Mouse (Mus musculus): Measurements from ENCODE around the gene Usp5. TPM values are rescaled to one million over a fixed set of nuclear protein-coding genes. Genes with fewer than 3 reads are reported as not detected.
"Not testable (repeated sequence)": the region's sequence is repeated elsewhere in the genome, so short reads cannot be mapped to it uniquely, and the experiment has no call there.

The Usp5 gene
- polyA plus RNA-seq, 1 experiment = 162 TPM

DNA sequence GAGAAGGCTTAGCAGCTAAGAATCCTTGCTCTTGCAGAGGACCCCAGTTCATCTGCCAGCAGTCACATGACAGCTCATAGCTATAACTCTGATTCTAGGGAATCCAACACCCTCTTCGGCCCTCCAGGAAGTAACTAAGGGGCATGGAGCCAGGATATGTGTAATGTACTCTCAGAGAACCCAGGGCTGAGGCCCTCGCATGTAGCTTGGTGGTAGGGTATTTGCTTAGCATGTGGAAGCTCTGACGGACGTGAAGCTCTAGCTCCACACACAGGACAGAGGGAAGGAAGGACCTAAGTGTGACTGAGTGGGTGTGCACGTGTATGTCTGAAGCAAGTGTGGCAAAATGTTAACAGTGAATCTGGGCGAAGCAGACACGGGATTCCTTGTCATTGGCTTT, 7.1 kb upstream of the Usp5 start:
- DNase-seq (ENCODE audit: low read depth) = no peak
- no peak for TF ChIP-seq CTCF (IDR thresholded peaks at IDR 0.05; ENCODE audit: borderline replicate concordance, extremely low read depth, insufficient read depth, insufficient read length)
- TF ChIP-seq POLR2A (IDR thresholded peaks at IDR 0.05; ENCODE audit: borderline replicate concordance, extremely low read depth, insufficient read depth, insufficient read length, poor library complexity, severe bottlenecking) = no peak

DNA sequence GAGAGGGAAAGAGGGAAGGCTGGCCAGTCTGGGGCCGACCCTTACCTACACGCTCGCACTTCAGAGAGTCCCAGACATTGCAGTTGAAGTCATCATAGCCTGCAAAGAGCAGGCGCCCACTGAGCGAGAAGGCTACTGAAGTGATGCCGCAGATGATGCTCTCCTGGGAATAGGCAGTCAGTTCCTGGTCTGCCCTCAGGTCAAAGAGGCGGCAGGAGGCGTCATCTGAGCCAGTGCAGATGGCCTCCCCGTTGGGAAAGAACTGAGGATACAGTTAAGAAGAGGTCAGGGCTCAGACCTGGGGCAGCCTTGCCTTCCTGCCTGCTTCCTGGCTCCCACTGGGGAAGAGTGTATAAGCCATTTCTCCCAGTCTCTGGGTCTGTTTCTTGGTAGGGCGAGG, 6.2 kb upstream of the Usp5 start:
- DNase-seq (ENCODE audit: low read depth) = no peak
- no peak for TF ChIP-seq POLR2A (IDR thresholded peaks at IDR 0.05; ENCODE audit: borderline replicate concordance, extremely low read depth, insufficient read depth, insufficient read length, poor library complexity, severe bottlenecking)
- TF ChIP-seq CTCF (IDR thresholded peaks at IDR 0.05; ENCODE audit: borderline replicate concordance, extremely low read depth, insufficient read depth, insufficient read length) = no peak

DNA sequence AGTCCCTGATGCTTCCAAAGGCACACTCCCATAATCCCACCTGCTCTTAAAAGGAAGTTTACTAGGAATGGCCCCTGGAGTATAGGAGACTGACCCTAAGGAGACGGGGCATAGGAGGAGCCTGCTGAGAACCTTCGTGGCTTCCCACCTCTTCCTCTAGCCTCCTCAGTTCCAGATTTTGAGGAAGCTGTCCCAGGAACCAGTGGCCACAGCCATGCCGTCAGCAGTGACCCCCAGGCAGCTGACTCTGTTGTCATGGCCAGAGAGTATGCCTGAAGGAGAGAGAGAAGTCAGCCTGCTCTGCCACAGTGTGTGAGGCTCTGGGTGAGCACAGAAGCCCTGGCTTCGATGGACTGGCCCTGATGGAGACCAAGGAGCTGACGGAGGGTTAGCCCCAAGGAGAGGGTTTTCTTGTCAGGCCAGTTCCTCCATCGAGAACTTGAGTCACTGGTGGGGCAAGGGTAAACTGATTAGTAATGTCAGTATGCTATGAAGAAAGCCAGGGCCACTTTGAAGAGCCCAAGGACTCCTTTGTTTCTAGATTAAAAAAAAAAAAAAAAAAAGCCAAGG, 5.3 kb upstream of the Usp5 start:
- TF ChIP-seq CTCF (IDR thresholded peaks at IDR 0.05; ENCODE audit: borderline replicate concordance, extremely low read depth, insufficient read depth, insufficient read length) (no peak), POLR2A (IDR thresholded peaks at IDR 0.05; ENCODE audit: borderline replicate concordance, extremely low read depth, insufficient read depth, insufficient read length, poor library complexity, severe bottlenecking) (no peak)
- no peak for DNase-seq (ENCODE audit: low read depth)

DNA sequence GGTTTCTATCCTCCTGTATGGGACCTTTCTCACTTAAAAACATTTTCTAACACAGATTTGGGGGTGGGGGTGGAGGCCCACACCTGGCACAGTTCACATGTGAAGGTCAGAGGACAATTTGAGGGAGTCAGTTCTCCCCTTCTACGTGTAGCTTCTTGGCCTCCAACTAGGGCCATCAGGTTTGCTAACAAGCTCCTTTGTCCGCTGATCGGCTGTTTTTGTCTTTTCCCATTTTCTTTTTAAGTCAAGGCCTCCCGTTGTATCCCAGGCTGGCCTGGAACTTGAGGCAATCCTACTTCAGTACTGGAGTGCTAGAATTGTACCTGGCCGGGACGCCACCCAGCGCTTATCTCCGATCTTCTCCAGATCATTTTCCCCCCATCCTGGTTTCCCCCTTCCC, 2.4 kb upstream of the Usp5 start:
- DNase-seq (ENCODE audit: low read depth) = no peak
- no peak for TF ChIP-seq CTCF (IDR thresholded peaks at IDR 0.05; ENCODE audit: borderline replicate concordance, extremely low read depth, insufficient read depth, insufficient read length)
- no peak for TF ChIP-seq POLR2A (IDR thresholded peaks at IDR 0.05; ENCODE audit: borderline replicate concordance, extremely low read depth, insufficient read depth, insufficient read length, poor library complexity, severe bottlenecking)

DNA sequence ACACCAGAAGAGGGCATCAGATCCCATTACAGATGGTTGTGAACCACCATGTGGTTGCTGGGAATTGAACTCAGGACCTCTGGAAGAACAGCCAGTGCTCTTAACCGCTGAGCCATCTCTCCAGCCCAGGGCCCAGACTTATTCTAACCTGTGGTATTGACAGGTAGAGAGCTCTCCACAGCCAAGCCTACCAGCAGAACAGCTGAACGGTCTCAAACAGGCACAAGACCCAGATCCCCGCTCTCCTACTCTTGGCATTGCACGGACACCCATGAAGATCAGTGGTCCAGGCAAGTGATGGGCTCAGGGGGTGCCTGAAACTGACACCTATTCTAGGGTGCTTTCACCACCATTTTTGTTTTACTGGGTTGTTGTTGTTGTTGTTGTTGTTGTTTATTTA, 1.9 kb upstream of the Usp5 start:
- DNase-seq (ENCODE audit: low read depth) = not testable (repeated sequence)

DNA sequence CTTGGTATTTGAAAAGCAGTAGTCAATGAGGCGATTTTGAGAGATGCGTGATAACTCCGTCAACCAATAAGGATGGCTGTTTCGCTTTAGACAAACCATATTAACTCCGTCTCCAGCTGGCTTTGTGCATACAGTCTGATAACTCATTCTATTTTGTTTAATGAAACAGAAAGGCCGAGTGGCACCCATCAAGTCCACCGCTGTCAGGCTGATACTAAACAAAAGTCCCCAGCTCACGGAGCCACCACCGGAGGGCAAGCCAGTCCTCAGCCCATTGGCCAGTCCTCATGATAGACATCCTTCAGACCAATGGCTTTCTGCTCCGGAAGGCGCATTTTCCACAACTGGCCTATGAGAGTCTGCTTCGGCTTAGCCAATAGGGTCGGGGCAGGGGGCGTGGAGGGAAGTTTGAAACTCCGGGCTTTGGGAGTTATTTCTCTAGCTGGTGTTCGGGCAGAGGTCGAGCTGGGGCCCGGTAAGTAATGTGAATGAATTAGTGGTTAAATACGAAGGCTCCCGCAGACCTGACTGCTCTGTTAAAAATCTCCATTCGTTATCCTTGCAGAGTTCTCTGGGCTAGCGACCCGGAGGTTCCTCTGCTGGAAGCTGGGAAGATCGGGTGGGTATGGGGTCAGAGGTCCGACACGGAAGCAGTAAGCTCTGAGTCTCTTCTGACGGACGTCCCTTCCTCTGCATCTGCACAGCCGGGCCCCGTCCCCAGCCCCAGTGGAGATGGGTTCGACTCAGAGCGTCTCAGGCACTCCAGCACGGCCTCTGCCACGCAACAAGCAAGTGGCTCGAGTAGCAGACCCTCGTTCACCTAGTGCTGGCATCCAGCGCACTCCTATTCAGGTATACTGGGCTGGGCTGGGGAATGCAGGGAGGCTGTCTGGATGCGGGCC, 766 bp upstream of the Usp5 start:
- DNase-seq (ENCODE audit: low read depth) = peak; percentile 99
- TF ChIP-seq CTCF (IDR thresholded peaks at IDR 0.05; ENCODE audit: borderline replicate concordance, extremely low read depth, insufficient read depth, insufficient read length) (peak; percentile 2; the same call in 1 of the 2 replicates), POLR2A (IDR thresholded peaks at IDR 0.05; ENCODE audit: borderline replicate concordance, extremely low read depth, insufficient read depth, insufficient read length, poor library complexity, severe bottlenecking) (no peak)

DNA sequence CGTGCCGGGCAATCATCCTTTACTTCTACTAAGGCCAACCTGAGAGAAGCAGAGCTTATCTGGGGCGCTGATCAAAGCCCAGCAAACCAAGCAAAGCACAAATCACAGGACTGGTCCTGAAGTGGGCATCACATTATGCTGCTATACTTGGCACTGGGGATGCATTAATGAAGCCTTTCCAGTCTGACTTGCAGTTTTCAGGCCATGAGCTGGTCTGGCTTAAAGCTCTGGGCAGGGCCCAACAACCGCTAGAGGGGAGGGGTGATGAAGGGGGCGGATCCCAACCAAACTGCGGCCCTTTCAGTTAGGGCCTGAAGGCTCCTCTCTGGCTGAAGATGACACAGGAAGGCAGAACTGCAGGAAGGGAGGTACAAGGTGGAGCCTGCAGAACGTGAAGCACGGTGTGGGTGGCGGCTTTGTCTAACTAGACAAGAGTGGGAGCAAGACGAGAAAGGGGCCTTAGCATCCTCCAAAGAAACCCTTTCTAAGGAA, 1.1 kb downstream of the Usp5 start:
- TF ChIP-seq CTCF (IDR thresholded peaks at IDR 0.05; ENCODE audit: borderline replicate concordance, extremely low read depth, insufficient read depth, insufficient read length) (no peak), POLR2A (IDR thresholded peaks at IDR 0.05; ENCODE audit: borderline replicate concordance, extremely low read depth, insufficient read depth, insufficient read length, poor library complexity, severe bottlenecking) (no peak)

DNA sequence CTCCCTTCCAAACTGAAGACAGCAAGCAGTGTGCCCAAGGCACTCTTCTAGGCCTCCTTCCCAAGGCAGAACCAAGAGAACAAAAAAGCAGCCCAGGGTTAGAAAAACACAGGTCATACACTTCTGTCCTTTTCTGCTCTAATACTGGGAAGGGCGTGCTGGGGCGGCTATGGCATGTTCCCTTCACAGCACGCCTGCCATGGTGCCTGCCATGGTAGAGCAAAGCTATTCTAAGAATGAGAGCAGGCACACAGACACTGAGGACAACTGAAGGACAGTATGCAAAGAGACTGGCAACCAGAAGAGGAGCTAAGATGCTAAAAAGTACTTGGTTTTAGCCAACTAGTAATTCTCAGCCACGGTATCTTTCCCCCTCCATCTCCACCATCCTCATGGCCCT, 7.2 kb downstream of the Usp5 start:
- TF ChIP-seq CTCF (IDR thresholded peaks at IDR 0.05; ENCODE audit: borderline replicate concordance, extremely low read depth, insufficient read depth, insufficient read length) (no peak), POLR2A (IDR thresholded peaks at IDR 0.05; ENCODE audit: borderline replicate concordance, extremely low read depth, insufficient read depth, insufficient read length, poor library complexity, severe bottlenecking) (no peak)
- no peak for DNase-seq (ENCODE audit: low read depth)

More for the DNA sequence above, 1.1 kb downstream of the Usp5 start:
- peak; percentile 70 for DNase-seq (ENCODE audit: low read depth)

DNA sequence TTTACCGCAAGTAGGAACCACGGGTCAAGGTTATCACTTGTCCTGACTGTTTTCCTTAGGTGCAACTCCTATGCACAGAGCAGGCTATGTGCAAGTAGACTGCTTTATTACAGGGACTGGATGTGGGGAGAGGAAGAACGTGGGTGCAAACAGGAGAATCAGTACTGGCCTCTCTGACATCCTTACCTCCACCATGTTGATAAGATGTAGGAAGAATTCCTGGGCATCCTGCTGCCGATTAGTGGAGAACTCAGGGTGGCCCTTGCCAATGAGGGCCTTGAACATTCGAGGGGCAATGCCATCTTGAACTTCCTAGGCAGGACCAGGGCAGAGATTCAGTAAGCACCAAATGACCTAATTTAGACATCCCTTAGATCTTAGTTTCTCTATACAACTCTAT, 8.4 kb downstream of the Usp5 start:
- no peak for DNase-seq (ENCODE audit: low read depth)
- no peak for TF ChIP-seq POLR2A (IDR thresholded peaks at IDR 0.05; ENCODE audit: borderline replicate concordance, extremely low read depth, insufficient read depth, insufficient read length, poor library complexity, severe bottlenecking)
- TF ChIP-seq CTCF (IDR thresholded peaks at IDR 0.05; ENCODE audit: borderline replicate concordance, extremely low read depth, insufficient read depth, insufficient read length) = no peak

DNA sequence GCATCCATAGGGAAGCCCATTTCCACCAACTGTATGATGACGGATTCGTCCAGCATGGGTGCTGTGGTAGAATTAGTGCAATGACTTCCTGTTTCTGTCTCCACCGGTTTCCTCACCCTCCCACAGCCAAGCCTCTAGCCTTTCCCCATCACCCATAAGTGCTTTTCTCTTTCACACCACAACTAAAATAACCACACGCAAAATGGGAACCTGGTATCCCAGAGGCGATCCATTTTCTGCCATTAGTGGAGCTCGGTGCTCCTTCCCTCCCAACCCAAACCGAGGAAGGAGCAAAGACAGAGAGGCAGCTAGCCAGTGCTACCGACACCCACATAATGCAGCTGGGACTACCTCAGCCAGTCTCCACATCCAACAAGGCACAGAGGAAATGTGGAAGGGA, 11.3 kb downstream of the Usp5 start:
- no peak for DNase-seq (ENCODE audit: low read depth)
- TF ChIP-seq CTCF (IDR thresholded peaks at IDR 0.05; ENCODE audit: borderline replicate concordance, extremely low read depth, insufficient read depth, insufficient read length) = no peak
- TF ChIP-seq POLR2A (IDR thresholded peaks at IDR 0.05; ENCODE audit: borderline replicate concordance, extremely low read depth, insufficient read depth, insufficient read length, poor library complexity, severe bottlenecking) = no peak

DNA sequence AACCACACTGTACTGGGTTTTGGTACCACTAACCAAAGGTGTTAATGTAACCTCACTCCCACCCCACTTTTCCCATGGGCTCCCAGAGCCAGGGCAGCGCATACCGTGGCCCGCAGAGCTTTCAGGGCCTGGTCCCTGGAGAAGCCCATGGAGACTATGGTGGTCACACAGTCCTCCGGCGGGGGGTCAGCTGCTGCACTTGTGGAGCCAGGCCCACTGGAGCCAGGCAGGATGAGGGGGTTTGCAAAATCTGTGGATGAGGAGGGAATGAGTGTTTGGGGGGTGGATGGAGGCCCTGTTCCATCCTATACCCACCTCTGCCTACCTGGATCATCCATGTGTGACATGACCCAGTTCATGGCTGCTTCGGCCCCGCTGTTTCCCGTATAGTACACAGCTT, 11.7 kb downstream of the Usp5 start:
- no peak for TF ChIP-seq CTCF (IDR thresholded peaks at IDR 0.05; ENCODE audit: borderline replicate concordance, extremely low read depth, insufficient read depth, insufficient read length)
- no peak for TF ChIP-seq POLR2A (IDR thresholded peaks at IDR 0.05; ENCODE audit: borderline replicate concordance, extremely low read depth, insufficient read depth, insufficient read length, poor library complexity, severe bottlenecking)
- no peak for DNase-seq (ENCODE audit: low read depth)

DNA sequence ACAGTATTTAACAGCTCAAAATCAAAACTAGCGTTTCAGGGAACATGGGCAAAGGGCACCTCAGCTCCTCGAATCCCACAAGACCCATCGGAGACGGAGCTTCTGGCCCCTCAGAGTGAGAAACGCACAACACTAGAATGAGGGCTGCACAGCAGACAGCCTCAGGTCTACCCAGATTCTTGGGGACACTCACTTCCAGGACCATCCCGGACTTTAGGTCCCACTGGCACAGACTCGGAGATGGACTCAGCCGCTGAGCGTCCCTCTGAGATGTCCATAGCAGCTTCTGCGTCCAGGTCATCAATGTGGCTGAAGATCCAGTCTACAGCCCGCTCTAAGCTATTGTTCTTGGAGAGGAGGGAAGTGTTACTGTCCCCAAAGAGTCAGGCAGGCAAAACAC, 12.2 kb downstream of the Usp5 start:
- TF ChIP-seq CTCF (IDR thresholded peaks at IDR 0.05; ENCODE audit: borderline replicate concordance, extremely low read depth, insufficient read depth, insufficient read length) (no peak), POLR2A (IDR thresholded peaks at IDR 0.05; ENCODE audit: borderline replicate concordance, extremely low read depth, insufficient read depth, insufficient read length, poor library complexity, severe bottlenecking) (no peak)
- no peak for DNase-seq (ENCODE audit: low read depth)

Data from brain, embryonic 14.5 days (tissue).